Mouse (Mus musculus) ES-Bruce4 (cell line): ENCODE measurements around the gene Gm20695.

Experiments used
- CTCF ChIP-seq: IDR thresholded peaks from one replicate; pipeline ENCODE4 v1.8.1; 2011; ENCODE audit warnings: low read depth, low read length
- EP300 ChIP-seq: IDR thresholded peaks from 2 replicates; pipeline ENCODE4 v1.6.1; 2011; ENCODE audit warnings: low read depth, low read length; ENCODE audit not compliant: insufficient read depth
- POLR2A ChIP-seq: IDR thresholded peaks from one replicate; pipeline ENCODE4 v1.8.1; 2011; ENCODE audit warnings: low read length; ENCODE audit not compliant: insufficient read depth

DNA sequence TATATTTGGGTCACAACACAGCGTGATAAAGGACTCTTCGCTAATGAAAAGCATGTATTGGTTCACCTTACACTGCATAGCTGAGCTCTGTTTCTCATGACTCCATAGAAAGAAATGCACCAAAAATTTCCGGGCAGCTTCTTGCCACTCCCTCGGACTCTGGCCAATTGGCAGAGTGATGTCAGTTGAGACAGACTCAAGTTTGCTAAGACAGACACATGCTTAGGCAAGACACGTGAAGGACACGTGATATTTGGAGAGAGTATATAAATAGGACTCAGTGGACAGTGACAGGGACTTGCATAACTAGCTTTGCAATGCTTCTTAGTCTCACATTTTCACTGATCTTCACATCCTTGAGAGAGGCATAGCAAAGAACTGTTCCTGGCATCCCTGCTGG lies 71.9 kb downstream of the Gm20695 start:
- TF ChIP-seq CTCF = no peak
- TF ChIP-seq POLR2A = no peak
- TF ChIP-seq EP300 = no peak
